Mouse (Mus musculus): ENCODE data around the gene Igfbp7.

Igfbp7 gene

GRCm38 (mm10) chr5:77379434-77380135, 28.3 kb downstream of the Igfbp7 start:
- DNase-seq (ENCODE audit: low spot score) = no peak

DNA sequence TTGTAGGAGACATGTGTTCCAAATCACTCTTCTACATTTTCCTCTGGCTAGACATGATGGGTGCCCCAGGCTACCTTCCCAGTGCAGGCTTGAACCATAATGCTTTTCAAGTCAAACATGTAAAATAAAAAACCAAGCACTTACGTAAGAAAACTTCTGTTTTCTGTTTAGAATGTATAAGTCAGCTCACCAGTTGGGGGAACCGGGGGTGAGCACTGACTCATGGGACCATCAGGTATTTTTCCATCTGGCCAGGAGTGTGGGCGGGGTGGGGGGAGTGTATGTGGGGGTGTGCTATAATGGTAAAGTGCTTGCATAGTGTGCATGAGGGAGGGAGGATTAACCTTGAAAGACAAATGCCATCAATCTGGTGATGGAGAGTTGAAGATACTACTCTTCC, 29.8 kb downstream of the Igfbp7 start:
- no peak for DNase-seq (ENCODE audit: low spot score)

- DNase-seq (ENCODE audit: low spot score) = no peak
Measured at GRCm38 (mm10) chr5:77375546-77375945, 32.3 kb downstream of the Igfbp7 start.

GRCm38 (mm10) chr5:77374945-77375344, 32.9 kb downstream of the Igfbp7 start:
- no peak for DNase-seq (ENCODE audit: low spot score)

DNA sequence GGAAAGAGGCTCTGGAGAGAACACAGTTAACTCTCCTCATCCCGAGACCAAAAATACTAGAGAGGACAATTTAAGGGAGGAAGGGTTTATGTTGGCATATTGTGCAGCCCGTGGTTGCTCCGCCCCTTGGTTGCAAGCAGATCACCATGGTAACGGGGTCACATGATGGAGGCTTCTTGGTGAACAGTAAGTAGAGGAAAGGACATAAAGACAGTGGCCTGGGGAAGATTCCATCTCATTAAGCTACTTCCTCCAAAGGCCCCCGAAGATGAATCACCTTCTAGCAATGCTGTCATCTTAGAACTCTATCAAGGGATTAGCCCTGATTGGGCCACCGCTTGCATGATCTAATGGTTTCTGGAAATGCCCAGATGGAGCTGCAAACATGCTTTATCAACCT, 35.1 kb downstream of the Igfbp7 start:
- DNase-seq (ENCODE audit: low spot score) = peak; percentile 10

DNA sequence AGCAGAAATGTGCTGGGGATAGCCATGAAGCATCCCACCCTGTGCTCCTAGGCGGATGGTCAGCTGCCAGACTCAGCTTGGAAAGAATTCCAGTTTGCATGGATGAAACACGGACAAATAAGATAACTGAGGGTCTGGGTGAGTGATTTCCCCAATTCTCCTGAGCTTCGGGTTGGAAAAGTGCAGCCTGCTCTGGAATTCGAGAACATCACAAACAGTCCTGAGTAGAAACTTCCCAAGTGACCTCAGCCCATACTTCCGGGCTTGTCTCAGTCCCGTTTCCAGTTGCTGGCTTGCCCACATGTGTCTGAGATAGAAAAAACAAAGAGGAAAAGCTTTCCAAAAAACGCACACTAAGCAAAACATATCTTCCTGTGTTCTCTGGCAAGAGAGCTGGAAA, 35.6 kb downstream of the Igfbp7 start:
- no peak for DNase-seq (ENCODE audit: low spot score)

GRCm38 (mm10) chr5:77370378-77370892, 37.4 kb downstream of the Igfbp7 start:
- DNase-seq (ENCODE audit: low spot score) = no peak

GRCm38 (mm10) chr5:77369394-77369793, 38.4 kb downstream of the Igfbp7 start:
- DNase-seq (ENCODE audit: low spot score) = no peak

DNA sequence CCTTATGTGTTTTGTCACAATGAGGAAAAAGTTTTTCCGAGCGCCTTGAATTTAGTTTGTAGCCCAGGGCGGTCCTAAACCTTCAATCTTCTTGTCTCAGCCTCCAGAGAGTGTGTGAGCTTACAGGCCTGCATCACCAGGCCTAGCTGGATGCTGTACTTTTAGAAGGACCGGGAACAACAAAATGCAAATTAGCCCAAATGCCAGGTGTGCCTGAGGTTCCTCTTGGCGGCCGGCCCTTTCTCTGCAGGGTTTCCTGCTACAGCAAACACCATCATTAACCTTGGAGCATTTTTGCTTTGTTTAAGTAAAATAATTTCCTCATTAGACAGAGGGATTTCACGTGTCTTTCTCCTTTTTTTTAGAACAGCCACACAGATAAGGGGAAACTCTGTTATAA, 39.6 kb downstream of the Igfbp7 start:
- no peak for DNase-seq (ENCODE audit: low spot score)

- DNase-seq (ENCODE audit: low spot score) = no peak
Measured at GRCm38 (mm10) chr5:77367682-77368081, 40.2 kb downstream of the Igfbp7 start.

- no peak for DNase-seq (ENCODE audit: low spot score)
Measured at GRCm38 (mm10) chr5:77367145-77367544, 40.7 kb downstream of the Igfbp7 start.

- DNase-seq (ENCODE audit: low spot score) = no peak
Measured at GRCm38 (mm10) chr5:77366313-77366712, 41.5 kb downstream of the Igfbp7 start.

DNA sequence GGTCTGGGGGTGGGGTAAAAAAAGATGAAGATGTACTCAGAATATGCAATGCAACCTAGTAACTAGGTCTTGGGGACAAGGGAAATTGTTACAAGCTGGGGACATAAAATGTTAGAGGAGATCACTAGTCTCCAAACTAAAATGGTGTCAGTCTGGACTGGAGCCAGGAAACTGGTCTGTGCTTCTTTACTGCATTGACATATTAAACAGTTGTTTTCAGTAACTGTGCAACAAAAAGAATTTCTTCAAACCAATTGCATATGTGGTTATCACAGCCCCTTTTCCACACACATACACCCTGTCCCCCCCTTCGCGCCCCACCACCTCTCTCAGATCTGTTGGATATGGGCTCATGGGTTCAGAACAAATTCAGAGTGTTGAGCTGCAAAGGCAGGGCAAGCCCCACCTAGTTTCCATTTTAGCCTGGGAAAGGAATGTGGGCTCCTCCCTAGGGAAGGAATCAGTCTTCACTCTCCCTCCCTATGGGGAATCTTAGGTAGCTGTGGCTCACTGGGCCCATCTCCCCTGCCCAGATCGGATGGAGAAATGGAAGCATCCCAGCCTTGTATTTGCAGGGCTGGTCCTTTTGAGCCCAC, 43.3 kb downstream of the Igfbp7 start:
- DNase-seq (ENCODE audit: low spot score) = no peak

DNA sequence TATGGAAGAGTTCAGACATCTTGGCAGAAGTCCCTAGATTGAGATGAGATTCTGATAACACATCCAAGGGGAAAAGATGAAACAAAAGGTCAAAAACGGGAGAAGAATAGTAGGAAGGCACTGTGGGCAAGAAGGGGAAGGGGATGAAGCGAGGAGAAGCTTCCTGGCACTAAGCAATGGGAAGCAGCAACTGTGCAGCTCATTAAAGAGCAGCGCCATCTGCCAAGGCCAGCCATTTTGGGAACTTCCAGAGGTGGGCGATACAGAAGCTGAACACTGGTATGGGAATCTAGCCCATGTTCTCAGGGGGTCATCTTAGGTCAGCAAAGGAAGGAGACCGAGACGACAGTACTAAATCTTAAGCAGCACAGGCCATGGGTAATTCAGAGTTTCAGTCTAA, 44.2 kb downstream of the Igfbp7 start:
- no peak for DNase-seq (ENCODE audit: low spot score)

GRCm38 (mm10) chr5:77362120-77362519, 45.7 kb downstream of the Igfbp7 start:
- DNase-seq (ENCODE audit: low spot score) = no peak

DNA sequence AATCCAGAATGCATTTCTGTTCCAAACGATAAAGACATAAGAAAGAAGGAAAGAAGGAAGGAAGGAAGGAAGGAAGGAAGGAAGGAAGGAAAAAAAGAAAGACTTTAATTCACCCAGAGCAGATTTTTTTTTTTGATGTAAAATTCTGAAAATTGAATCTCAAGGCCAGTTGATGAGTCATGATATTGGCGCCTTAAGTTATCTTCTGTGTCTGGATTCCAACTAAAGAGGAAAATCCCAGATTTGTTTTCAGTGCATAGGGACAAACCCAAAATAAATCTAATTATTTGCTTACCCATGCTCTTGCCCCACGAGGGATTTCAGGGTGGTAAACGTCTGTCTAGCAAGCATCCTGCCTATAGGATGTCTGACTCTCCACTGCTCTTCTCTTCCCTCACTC, 46.8 kb downstream of the Igfbp7 start:
- no peak for DNase-seq (ENCODE audit: low spot score)

GRCm38 (mm10) chr5:77359971-77360370, 47.9 kb downstream of the Igfbp7 start:
- no peak for DNase-seq (ENCODE audit: low spot score)

GRCm38 (mm10) chr5:77358347-77358746, 49.5 kb downstream of the Igfbp7 start:
- DNase-seq (ENCODE audit: low spot score) = peak; percentile 2

DNA sequence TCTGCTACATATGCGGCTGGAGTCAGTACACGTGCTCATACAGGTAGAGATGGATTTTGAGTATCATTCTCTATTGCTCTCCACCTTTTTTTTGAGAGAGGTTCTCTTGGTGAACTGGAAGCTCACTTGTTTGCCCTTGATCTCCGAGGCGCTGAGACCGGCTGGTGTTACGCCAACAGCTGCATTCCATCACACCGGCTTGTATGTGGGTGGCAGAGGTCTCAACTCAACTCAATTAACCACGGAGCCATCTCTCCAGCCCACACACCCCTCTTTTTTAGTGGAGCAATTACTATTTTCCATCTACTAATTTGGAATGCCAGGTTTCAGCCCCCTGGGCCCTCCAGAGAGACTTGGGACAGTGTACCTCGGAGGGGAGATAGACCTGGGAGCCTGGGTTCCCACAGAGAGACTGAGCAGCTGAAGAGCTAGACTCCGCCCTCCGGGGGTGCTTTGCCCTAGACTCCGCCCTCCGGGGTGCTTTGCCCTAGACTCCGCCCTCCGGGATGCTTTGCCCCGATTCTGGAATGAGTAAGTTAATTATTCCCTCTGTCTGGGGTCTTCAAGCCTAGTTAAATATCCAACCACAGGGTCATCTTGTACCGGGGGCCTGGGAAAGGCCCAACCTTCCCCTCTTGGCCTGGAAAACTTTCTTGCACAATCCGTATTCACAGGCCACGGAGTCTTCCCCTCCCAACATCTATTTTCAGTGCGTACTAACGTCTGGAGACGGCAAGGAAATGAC, 50.3 kb downstream of the Igfbp7 start:
- peak; percentile 38 for DNase-seq (ENCODE audit: low spot score)

- no peak for DNase-seq (ENCODE audit: low spot score)
Measured at GRCm38 (mm10) chr5:77355307-77356265, 52.3 kb downstream of the Igfbp7 start.

GRCm38 (mm10) chr5:77354361-77354787, 53.5 kb downstream of the Igfbp7 start:
- peak; percentile 62 for DNase-seq (ENCODE audit: low spot score)

DNA sequence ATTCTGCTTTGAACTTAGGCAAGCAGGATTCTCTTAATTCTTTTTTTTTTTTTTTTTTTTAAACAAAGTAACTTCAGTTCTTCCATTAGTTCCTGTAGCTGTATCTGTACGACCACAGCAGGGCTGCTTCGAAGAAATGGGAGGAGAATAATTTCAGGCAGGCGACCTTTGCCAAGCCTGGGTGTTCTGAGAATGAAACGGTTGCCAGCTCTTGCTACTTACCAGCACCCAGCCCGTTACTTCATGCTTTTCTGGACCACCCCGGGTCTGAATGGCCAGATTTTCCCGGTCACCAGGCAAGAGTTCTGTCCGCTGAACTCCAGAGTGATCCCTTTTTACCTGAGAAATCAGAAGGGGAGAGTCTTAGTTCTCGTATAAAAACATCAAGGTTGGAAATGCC, 56.1 kb downstream of the Igfbp7 start:
- DNase-seq (ENCODE audit: low spot score) = no peak
